Mouse (Mus musculus) hindbrain, embryonic 15.5 days (tissue): ENCODE measurements around the gene Rtkn2. TPM values are rescaled to one million over a fixed set of nuclear protein-coding genes. Genes with fewer than 3 reads are reported as not detected.
A peak's percentile ranks its signal among the peaks of the same experiment; 100 is the strongest.

Experiments
- ATAC-seq: fragments of 200-750 bp; cut with Nextera tagmentation; 2 replicates; pipeline ENCODE4 v1.8.0; 2017; ENCODE audit warnings: low read depth, moderate number of reproducible peaks, moderate TSS enrichment; ENCODE audit not compliant: low FRiP score
- H3K27ac ChIP-seq: fragments of 300-500 bp; sonication (generic); replicated peaks from 2 replicates; pipeline ENCODE4 v1.5.1; 2015; ENCODE audit warnings: mild to moderate bottlenecking, inconsistent platforms
- H3K27me3 ChIP-seq: fragments of 300-500 bp; sonication (generic); 2 replicates; pipeline ENCODE4 v1.6.1; 2015; ENCODE audit warnings: control low read depth, inconsistent platforms
- H3K36me3 ChIP-seq: fragments of 300-500 bp; sonication (generic); 2 replicates; pipeline ENCODE4 v1.6.1; 2015; ENCODE audit warnings: control low read depth, inconsistent platforms
- H3K4me1 ChIP-seq: fragments of 300-500 bp; sonication (generic); replicated peaks from 2 replicates; pipeline ENCODE4 v1.6.1; 2015; ENCODE audit warnings: control low read depth, inconsistent platforms
- H3K4me2 ChIP-seq: fragments of 300-500 bp; sonication (generic); 2 replicates; pipeline ENCODE4 v1.6.1; 2015; ENCODE audit warnings: moderate library complexity, mild to moderate bottlenecking, inconsistent platforms
- H3K4me3 ChIP-seq: fragments of 300-500 bp; sonication (generic); 2 replicates; pipeline ENCODE4 v1.5.1; 2015; ENCODE audit warnings: mild to moderate bottlenecking, inconsistent platforms
- H3K9ac ChIP-seq: fragments of 300-500 bp; sonication (generic); 2 replicates; pipeline ENCODE4 v1.6.1; 2015; ENCODE audit warnings: inconsistent platforms
- H3K9me3 ChIP-seq: fragments of 300-500 bp; sonication (generic); 2 replicates; pipeline ENCODE4 v1.6.1; 2016; ENCODE audit warnings: control low read depth, inconsistent platforms
- WGBS: fragments of 180-500 bp; shearing (Covaris S2); methylation state at CpG from one replicate; pipeline ENCODE4 v1.1.7; 2015; 5-methylcytosine and 5-hydroxymethylcytosine counted together
- polyA plus RNA-seq: library from polyadenylated mRNA; unstranded; fragments of >200 nt; fragmentation: Nextera tagmentation; extraction: Ambion mirVana; gene quantifications from 2 replicates; pipeline ENCODE4 v1.2.1, GENCODE M21; 2015

Gene Rtkn2
- polyA plus RNA-seq, 1 experiment from 2014 or later = 4.3 TPM

- no peak for ATAC-seq
- Histone ChIP-seq H3K4me1 (0 out of 2 replicates have a peak, but pooled peaks cover 5% of the 10 kb centered on the region), H3K9me3 (no peaks in the 10 kb centered on the region), H3K27me3 (no peaks in the 10 kb centered on the region), H3K4me2 (no peak overlapping the region), H3K4me3 (no peak overlapping the region), H3K27ac (no peak overlapping the region), H3K36me3 (no peaks in the 10 kb centered on the region), H3K9ac (no peak overlapping the region)
- WGBS = 77% methylated on average over 12 of the region's 12 CpGs
Measured at GRCm38 (mm10) chr10:68028327-68029080, 49.1 kb downstream of the Rtkn2 start.

GRCm38 (mm10) chr10:68029081-68029626 lies 49.8 kb downstream of the Rtkn2 start:
- H3K4me2 ChIP-seq = no peak overlapping the region
- H3K4me1 ChIP-seq = 0 out of 2 replicates have a peak, but pooled peaks cover 5% of the 10 kb centered on the region
- H3K27ac ChIP-seq = no peak overlapping the region
- no peaks in the 10 kb centered on the region for H3K36me3 ChIP-seq
- no peak overlapping the region for H3K4me3 ChIP-seq
- no peak for ATAC-seq
- H3K27me3 ChIP-seq = no peaks in the 10 kb centered on the region
- no peaks in the 10 kb centered on the region for H3K9me3 ChIP-seq
- WGBS = 77% methylated on average over 5 of the region's 5 CpGs
- H3K9ac ChIP-seq = no peak overlapping the region

GRCm38 (mm10) chr10:68030027-68030426 lies 50.7 kb downstream of the Rtkn2 start:
- no peak overlapping the region for H3K27ac ChIP-seq
- H3K4me2 ChIP-seq = no peak overlapping the region
- no peaks in the 10 kb centered on the region for H3K9me3 ChIP-seq
- no peaks in the 10 kb centered on the region for H3K36me3 ChIP-seq
- no peak for ATAC-seq
- no peak overlapping the region for H3K9ac ChIP-seq
- H3K4me1 ChIP-seq = 0 out of 2 replicates have a peak, but pooled peaks cover 5% of the 10 kb centered on the region
- H3K4me3 ChIP-seq = no peak overlapping the region
- 66% methylated on average over 6 of the region's 6 CpGs for WGBS
- H3K27me3 ChIP-seq = no peaks in the 10 kb centered on the region

GRCm38 (mm10) chr10:68035707-68036367 lies 56.5 kb downstream of the Rtkn2 start:
- Histone ChIP-seq H3K27me3 (no peaks in the 10 kb centered on the region), H3K9me3 (no peaks in the 10 kb centered on the region), H3K27ac (no peak overlapping the region), H3K4me1 (peaks cover 15% of the 10 kb centered on the region), H3K36me3 (no peaks in the 10 kb centered on the region), H3K9ac (no peak overlapping the region), H3K4me2 (no peak overlapping the region), H3K4me3 (no peak overlapping the region)
- 91% methylated on average over 20 of the region's 20 CpGs for WGBS
- no peak for ATAC-seq

- Histone ChIP-seq H3K36me3 (no peaks in the 10 kb centered on the region), H3K27me3 (no peaks in the 10 kb centered on the region), H3K27ac (no peak overlapping the region), H3K4me3 (no peak overlapping the region), H3K4me1 (peaks cover 15% of the 10 kb centered on the region), H3K4me2 (no peak overlapping the region), H3K9ac (no peak overlapping the region), H3K9me3 (no peaks in the 10 kb centered on the region)
- WGBS = 88% methylated on average over 17 of the region's 17 CpGs
- ATAC-seq = no peak
Measured at GRCm38 (mm10) chr10:68036368-68036980, 57.1 kb downstream of the Rtkn2 start.

- no peak for ATAC-seq
- Histone ChIP-seq H3K27ac (peak overlapping the region; percentile 17; the same call in 1 of the 2 replicates), H3K4me1 (peaks cover 18% of the 10 kb centered on the region), H3K4me3 (no peak overlapping the region), H3K9ac (no peak overlapping the region), H3K9me3 (no peaks in the 10 kb centered on the region), H3K27me3 (no peaks in the 10 kb centered on the region), H3K36me3 (no peaks in the 10 kb centered on the region), H3K4me2 (peak overlapping the region; percentile 16)
- 31% methylated on average over 8 of the region's 8 CpGs for WGBS
Measured at GRCm38 (mm10) chr10:68038997-68039624, 59.7 kb downstream of the Rtkn2 start.

GRCm38 (mm10) chr10:68039641-68040205 lies 60.4 kb downstream of the Rtkn2 start:
- Histone ChIP-seq H3K9me3 (no peaks in the 10 kb centered on the region), H3K4me1 (peaks cover 19% of the 10 kb centered on the region), H3K4me3 (no peak overlapping the region), H3K4me2 (peak overlapping the region; percentile 16), H3K36me3 (no peaks in the 10 kb centered on the region), H3K27me3 (no peaks in the 10 kb centered on the region), H3K9ac (no peak overlapping the region), H3K27ac (peak overlapping the region; percentile 17)
- no peak for ATAC-seq
- 53% methylated on average over 14 of the region's 14 CpGs for WGBS

GRCm38 (mm10) chr10:68040394-68040793 lies 61.0 kb downstream of the Rtkn2 start:
- Histone ChIP-seq H3K4me2 (no peak overlapping the region), H3K9ac (no peak overlapping the region), H3K9me3 (no peaks in the 10 kb centered on the region), H3K27me3 (no peaks in the 10 kb centered on the region), H3K4me3 (no peak overlapping the region), H3K36me3 (no peaks in the 10 kb centered on the region), H3K4me1 (peaks cover 19% of the 10 kb centered on the region), H3K27ac (no peak overlapping the region)
- ATAC-seq = no peak
- 87% methylated on average over 6 of the region's 6 CpGs for WGBS

GRCm38 (mm10) chr10:68043973-68044372 lies 64.6 kb downstream of the Rtkn2 start:
- Histone ChIP-seq H3K4me1 (peaks cover 15% of the 10 kb centered on the region), H3K4me3 (no peak overlapping the region), H3K27ac (no peak overlapping the region), H3K9ac (no peak overlapping the region), H3K36me3 (no peaks in the 10 kb centered on the region), H3K27me3 (no peaks in the 10 kb centered on the region), H3K9me3 (no peaks in the 10 kb centered on the region), H3K4me2 (no peak overlapping the region)
- WGBS = 24% methylated on average over 6 of the region's 6 CpGs
- peak; percentile 38; the same call in 1 of the 2 replicates for ATAC-seq

- WGBS = 33% methylated on average over 8 of the region's 8 CpGs
- Histone ChIP-seq H3K9me3 (no peaks in the 10 kb centered on the region), H3K4me3 (no peak overlapping the region), H3K27ac (0 out of 2 replicates have a peak overlapping the region, but pooled peaks have one; percentile 37), H3K27me3 (no peaks in the 10 kb centered on the region), H3K36me3 (no peaks in the 10 kb centered on the region), H3K9ac (no peak overlapping the region), H3K4me2 (no peak overlapping the region), H3K4me1 (peaks cover 7% of the 10 kb centered on the region)
- ATAC-seq = no peak
Measured at GRCm38 (mm10) chr10:68044864-68045263, 65.5 kb downstream of the Rtkn2 start.

GRCm38 (mm10) chr10:68048641-68049305 lies 69.4 kb downstream of the Rtkn2 start:
- WGBS = 88% methylated on average over 8 of the region's 8 CpGs

More at GRCm38 (mm10) chr10:68048641-68049305, 69.4 kb downstream of the Rtkn2 start:
- no peak for ATAC-seq
- Histone ChIP-seq H3K9me3 (no peaks in the 10 kb centered on the region), H3K27ac (no peak overlapping the region), H3K4me1 (peaks cover 4% of the 10 kb centered on the region; the same call in 1 of the 2 replicates), H3K4me3 (no peak overlapping the region), H3K9ac (no peak overlapping the region), H3K36me3 (no peaks in the 10 kb centered on the region), H3K4me2 (no peak overlapping the region), H3K27me3 (no peaks in the 10 kb centered on the region)
